Mouse (Mus musculus) brain, embryonic 14.5 days (tissue): ENCODE measurements around the gene Gnai3. TPM values are rescaled to one million over a fixed set of nuclear protein-coding genes. Genes with fewer than 3 reads are reported as not detected.

Experiments used
- DNase-seq: peaks from one replicate; pipeline ENCODE4 v3.0.0-alpha.2; 2011; ENCODE audit warnings: low read depth
- CTCF ChIP-seq: fragments of 200-500 bp; IDR thresholded peaks from 2 replicates; pipeline ENCODE4 v1.5.1; 2012; ENCODE audit warnings: inconsistent platforms, mild to moderate bottlenecking, moderate library complexity, borderline replicate concordance; ENCODE audit not compliant: insufficient read depth, insufficient read length; ENCODE audit errors: extremely low read depth
- POLR2A ChIP-seq: fragments of 200-500 bp; IDR thresholded peaks from 2 replicates; pipeline ENCODE4 v1.6.1; 2012; ENCODE audit warnings: mild to moderate bottlenecking, inconsistent platforms, borderline replicate concordance; ENCODE audit not compliant: poor library complexity, insufficient read depth, insufficient read length, severe bottlenecking; ENCODE audit errors: extremely low read depth
- polyA plus RNA-seq: library from polyadenylated mRNA; depleted of rRNA; stranded (reverse); fragments of >200 nt; gene quantifications from 2 replicates; pipeline ENCODE4 v1.2.3, GENCODE M21; 2012; rRNA removed

The Gnai3 gene
- polyA plus RNA-seq: 79.0 and 86.6 TPM in 2 replicates

DNA sequence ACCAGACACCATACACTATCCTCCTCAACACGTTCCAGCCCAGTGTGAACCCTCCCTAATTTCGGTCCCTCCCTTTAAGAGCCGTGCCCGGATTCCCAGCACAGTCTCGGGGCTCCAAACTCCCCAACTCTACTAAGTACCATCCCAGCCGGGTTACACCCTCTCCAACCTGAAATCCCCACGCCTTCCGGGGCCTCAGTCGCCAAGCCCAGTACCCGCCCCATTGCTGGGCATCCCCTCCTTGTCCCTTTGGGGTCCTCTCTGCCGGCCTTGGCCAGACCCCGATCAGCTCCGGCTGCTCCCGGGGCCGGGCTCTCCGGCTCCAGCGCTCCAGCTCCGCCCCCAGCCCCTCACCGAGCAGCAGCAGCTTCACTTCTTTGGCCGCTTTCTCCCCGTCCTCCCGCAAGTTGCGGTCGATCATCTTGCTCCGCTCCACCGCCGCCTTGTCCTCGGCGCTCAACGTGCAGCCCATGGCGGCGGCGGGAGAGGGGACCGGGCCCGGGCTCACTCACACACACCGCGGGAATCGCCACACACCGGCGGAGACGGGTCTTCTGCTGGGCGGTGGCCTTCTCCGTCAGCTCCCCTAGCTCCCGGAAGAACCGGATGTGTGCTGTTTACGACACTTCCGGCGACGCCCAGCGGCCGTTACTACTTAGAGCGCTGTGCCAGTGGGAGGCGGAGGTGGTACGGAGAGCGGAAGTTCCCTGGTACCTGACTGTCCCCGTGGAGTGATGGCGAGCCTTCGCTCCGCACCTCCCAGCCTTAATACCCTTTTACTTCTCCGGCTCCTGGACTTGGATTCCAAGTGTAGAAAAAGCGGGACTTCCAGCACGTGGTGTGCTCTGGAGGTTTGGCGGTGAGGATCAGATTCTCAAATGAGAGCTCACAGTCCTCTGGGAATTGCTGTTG, at the start of gene Gnai3:
Gnai3 (minus strand) TSS at position 613 of the 912 bp plus-strand sequence.
- DNase-seq: peak; percentile 97
- no peak; the same call in 1 of the 2 replicates for TF ChIP-seq CTCF
- TF ChIP-seq POLR2A: peak; percentile 87; the same call in 1 of the 2 replicates

DNA sequence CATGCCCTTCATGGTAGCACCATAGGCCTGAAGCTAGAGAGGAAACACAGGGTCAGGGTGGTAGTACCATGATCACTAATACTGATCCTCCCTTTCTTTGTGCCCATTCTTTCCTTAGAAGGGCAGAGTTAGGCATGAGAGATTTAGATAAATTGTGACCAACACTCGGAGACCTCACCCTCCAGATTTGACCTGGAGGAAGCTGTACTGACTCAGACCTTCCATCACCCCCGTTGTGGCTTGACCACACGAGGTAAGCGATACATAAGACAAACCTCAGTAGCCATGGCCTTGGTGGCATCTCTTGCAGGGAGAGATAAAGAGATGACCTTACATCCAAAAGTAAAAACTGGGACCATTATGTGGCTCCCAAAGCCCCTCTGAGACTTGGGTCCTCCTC, 49.3 kb upstream of the Gnai3 start:
- DNase-seq: no peak
- TF ChIP-seq CTCF: no peak
- TF ChIP-seq POLR2A: no peak

DNA sequence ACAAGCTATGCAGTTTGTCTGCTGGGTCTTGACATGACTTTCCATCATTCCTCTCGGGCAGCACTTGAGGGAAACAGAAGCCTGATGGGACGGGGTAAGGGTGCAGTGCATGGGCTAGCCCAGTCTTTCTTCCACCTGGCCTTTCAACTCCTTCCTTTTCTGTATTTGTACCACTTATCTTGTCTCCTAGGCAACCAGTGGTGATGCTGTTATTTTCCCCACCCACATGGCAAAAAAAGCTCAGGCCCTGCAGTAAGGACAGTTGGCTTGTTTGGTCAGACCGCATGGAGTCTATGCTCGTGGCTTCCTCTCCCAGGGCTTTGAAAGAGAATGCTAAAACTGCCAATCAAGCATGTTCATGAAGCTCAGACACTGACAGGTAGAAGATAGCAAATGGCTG, 47.7 kb upstream of the Gnai3 start:
- no peak for TF ChIP-seq CTCF
- TF ChIP-seq POLR2A: no peak

DNA sequence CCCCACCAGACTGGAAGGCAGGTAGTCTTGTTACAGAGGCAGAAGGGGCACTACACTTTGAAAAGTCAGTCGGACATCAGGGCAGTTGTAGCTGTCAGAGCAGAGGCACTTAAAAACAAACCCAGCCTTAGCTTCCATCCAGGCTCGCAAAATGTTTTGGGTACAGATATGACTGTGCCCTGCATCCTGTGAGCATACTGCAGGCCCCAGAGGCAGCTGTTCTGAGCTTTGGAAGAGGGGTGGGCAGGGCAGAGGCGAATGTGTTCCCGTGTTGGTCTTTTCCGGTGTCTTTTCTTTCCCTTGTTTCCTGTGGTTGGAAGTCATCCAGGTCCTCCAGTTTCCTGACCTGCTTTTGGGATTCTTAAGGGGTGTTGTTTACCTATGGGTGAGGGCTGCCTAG, 44.0 kb upstream of the Gnai3 start:
- no peak for DNase-seq
- TF ChIP-seq CTCF: no peak
- no peak for TF ChIP-seq POLR2A

More for the DNA sequence above, 47.7 kb upstream of the Gnai3 start:
- DNase-seq: no peak

DNA sequence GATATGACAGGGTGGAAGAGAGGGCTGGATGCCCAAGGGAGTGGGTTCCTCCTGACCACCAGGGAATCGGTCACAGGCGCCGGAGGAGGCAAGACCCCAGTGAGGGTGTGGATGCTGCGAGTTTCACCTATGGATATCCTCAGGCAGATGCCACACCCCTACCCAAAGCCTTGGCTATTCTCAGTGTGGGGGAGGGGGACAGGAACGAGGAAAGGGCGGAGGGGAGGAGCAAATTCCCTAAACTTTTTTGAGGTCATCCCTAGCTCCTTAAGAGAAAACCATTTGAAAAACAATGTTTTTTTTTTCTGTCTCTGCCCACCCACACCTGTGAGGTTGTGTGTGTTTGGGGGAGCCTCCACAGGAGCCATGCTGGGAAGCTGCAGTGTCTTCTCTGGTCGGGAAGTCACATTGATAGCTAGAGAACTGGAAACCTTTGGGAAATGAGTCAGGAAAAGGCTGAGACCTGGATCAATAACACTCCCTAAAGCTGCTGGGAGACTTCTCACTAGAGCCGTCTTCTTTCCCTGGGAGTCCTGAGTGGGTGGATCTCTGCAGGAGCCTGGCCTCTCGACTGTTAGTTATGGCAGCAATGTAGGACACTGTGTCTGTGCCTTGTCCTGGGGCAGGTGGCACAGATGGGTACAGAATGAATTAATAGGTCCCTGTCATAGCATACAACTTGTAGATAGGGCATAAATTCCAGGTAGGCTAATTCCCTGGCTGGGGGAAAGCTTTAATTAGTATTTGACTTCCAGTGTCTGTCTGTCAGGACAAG, 43.0 kb upstream of the Gnai3 start:
- no peak for DNase-seq

DNA sequence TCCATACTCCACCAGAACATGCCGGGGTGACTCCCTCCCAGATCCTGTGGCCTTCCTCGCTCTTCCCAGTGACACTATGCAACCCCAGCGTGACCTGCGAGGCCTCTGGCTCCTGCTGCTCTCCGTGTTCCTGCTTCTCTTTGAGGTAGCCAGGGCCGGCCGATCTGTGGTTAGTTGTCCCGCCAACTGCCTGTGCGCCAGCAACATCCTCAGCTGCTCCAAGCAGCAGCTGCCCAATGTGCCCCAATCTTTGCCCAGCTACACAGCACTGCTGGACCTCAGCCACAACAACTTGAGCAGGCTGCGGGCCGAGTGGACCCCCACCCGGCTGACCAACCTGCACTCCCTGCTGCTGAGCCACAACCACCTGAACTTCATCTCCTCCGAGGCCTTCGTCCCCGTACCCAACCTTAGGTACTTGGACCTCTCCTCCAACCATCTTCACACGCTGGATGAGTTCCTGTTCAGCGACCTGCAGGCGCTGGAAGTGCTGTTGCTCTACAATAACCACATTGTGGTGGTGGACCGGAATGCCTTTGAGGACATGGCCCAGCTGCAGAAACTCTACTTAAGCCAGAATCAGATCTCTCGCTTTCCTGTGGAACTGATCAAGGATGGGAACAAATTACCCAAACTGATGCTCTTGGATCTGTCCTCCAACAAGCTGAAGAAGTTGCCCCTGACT, 41.3 kb upstream of the Gnai3 start:
- no peak for DNase-seq
- TF ChIP-seq CTCF: no peak
- no peak for TF ChIP-seq POLR2A

More for the DNA sequence above, 43.0 kb upstream of the Gnai3 start:
- TF ChIP-seq CTCF: no peak
- TF ChIP-seq POLR2A: no peak

DNA sequence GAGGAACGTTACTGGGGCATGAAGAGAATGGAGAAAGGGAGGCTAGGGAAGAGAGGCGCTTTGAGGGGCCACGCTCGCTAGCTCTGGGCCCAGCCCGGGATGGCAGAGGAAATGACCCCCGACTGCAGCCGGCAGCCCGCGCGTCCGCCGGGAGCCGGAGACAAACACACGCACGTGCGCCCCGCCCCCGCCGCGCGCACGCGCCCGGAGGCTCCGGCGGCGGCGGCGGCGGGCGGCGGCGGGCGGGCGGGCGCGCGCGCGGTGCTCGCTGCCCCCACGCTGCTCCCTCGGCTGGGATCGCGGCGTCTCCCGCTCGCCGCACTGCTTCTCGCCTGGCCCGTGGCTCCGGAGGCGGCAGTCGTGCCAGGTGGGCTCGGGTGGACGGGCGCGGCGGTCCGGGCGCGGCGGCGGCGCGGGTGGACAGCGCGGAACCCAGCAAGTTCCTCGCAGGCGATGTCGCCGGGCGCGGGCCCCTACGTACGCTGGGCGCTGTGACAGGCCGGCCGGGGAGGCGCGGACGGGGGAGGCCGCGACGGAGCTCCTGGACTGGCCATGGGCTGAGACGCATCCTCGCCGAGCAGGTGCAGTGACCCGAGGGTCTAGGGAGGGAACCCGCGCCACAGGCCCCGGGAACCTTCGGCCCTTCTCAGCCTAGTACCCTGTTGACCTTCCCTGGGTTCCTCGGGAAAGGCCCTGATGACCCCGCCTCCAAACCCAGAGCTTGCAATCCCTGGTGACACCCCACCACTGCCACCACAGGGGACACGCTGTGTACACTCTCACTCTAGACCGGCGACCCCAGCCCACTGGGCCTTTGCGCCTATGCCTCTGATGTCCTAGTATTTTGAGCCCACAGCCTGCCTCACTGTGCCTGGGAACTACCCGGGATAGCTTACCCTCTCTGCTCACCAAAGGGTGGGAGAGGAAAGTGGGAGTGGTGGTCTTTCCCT, 40.4 kb upstream of the Gnai3 start, which contains the start of gene Amigo1:
Amigo1 (plus strand) TSS at position 238 of the 950 bp plus-strand sequence.
- TF ChIP-seq POLR2A: 0 out of 2 replicates have a peak, but pooled peaks have one; percentile 8
- TF ChIP-seq CTCF: no peak
- peak; percentile 78 for DNase-seq

DNA sequence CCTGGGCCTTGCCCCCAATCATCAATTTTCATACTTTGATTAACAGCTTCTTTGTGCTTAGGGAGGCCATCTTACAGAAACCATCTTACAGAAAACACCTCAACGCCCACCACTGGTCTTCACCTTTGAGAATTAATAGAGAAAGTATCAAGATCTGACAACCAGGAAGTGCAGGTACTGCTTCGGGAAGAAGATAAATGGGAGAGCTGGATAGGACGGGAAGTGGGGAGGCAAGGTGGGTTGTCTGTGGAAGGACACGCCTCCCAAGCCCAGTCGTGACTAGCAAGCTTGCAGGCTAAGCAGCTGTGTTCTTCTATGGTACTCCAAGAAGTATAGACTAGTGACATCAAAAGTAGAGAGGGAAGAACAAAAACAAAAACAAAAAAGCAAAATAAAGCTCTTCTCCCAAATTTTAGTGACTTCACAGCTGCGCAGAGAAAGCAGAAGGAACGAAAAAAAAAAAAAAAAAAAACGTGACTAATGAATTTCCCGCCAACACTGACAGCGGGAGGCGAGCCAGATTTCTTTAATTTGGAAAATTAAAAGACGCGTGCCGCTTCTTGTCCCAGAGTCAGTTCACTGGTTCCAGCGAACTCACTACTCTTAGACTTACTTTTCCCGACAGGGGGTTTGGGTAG, 39.6 kb upstream of the Gnai3 start:
- TF ChIP-seq CTCF: no peak
- no peak for TF ChIP-seq POLR2A
- DNase-seq: peak; percentile 47

DNA sequence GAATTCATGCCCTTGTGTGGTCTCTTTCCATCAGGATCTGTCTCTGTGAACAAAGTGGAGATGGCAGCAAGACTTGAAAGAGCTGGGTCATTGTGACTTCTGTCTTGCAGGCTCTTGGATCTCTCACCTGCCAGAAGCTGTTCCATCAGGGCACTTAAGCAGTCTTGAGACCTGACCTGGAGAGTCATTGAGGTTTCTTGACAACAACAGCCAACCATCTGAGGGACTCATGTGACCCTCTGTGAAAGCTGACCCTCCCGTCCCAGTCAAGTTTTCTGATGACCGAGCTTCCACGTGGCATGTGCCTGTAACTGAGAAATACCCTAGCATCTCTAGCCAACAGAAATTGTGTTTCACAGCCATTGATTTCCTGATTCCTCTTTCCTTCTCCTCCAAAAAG, 38.8 kb upstream of the Gnai3 start:
- TF ChIP-seq POLR2A: no peak
- TF ChIP-seq CTCF: no peak
- DNase-seq: no peak
